Mouse (Mus musculus) liver, adult 2 months (tissue): ENCODE measurements around the gene Zfp536.

Experiments used
- CTCF ChIP-seq: fragments of 200-500 bp; IDR thresholded peaks from 2 replicates; pipeline ENCODE4 v1.5.1; 2011; ENCODE audit warnings: low read depth, low read length, control low read depth
- POLR2A ChIP-seq: fragments of 200-500 bp; IDR thresholded peaks from 2 replicates; pipeline ENCODE4 v1.6.1; 2011; ENCODE audit warnings: low read length, control low read depth; ENCODE audit not compliant: insufficient read depth; ENCODE audit errors: extremely low read depth

GRCm38 (mm10) chr7:37686366-37686765 lies 87.1 kb downstream of the Zfp536 start:
- TF ChIP-seq CTCF (no peak), POLR2A (no peak)
